Comparison of ENCODE assay signal across 29 mouse cellular contexts in the genomic region with DNA sequence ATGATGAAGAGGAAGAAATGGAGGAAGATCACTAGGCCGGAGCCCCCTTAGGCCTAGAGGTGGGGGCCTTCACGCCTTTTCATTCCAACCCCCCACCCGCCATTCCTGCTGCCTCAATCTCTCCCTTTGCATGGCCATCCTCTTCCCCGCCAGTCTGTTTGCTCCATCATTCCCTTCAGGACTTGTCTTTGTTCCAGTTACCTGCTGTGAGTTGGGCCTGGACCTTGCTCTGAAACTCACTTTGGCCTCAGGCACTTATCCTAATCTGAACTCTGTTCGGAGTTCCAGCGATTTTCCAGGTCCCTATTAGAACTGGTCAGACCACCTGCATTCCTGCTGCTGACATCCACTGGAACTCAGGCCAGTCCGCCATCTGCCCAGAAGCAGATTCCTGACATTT. TPM values are rescaled to one million over a fixed set of nuclear protein-coding genes. Genes with fewer than 3 reads are reported as not detected.
DNase-seq lines count a peak whose midpoint lies in the region; ATAC-seq lines count a peak whose summit lies in the region.
"Had no signal": no experiment of that assay in that cellular context is flagged by ENCODE, and none has a peak within 500 bp of the region (broad histone marks: within the 10 kb centered on the region; RNA-seq: fewer than 3 reads in every experiment).

No protein-coding gene starts in this region.

- no peaks in the 10 kb centered on the region for H3K4me1 ChIP-seq in neural tube, embryonic 15.5 days
- H3K4me1 ChIP-seq: heart, embryonic 10.5 days; heart, embryonic 15.5 days; limb, embryonic 10.5 days; limb, embryonic 15.5 days; liver, embryonic 13.5 days; midbrain, embryonic 13.5 days had no signal

- WGBS in neural tube, embryonic 15.5 days, result 92% methylated on average over 6 of the region's 7 CpGs

- no peak overlapping the region for H3K9ac ChIP-seq in neural tube, embryonic 15.5 days (replicated peaks)
- H3K9ac ChIP-seq: forebrain, postnatal 0 days; heart, embryonic 15.5 days; limb, embryonic 15.5 days; liver, embryonic 13.5 days had no signal

- ATAC-seq in neural tube, embryonic 15.5 days (ENCODE audit: low FRiP score), result no peak
- ATAC-seq: activated CD4-positive, CD25-positive, alpha-beta regulatory T cell, adult 4 months; CD4-positive, CD25-positive, alpha-beta regulatory T cell, adult 4 months; forebrain, postnatal 0 days had no signal

- DNase-seq in neural tube, embryonic 10.5 days (ENCODE audit: extremely low spot score, low spot score), result no peak
- DNase-seq in cerebellum, adult 11 months, result peak; percentile 36
- DNase-seq in cerebellum, adult 9-10 months, result peak; percentile 56
- peak; percentile 28 to 36 for DNase-seq in cerebellum, postnatal 36 days
- no peak for DNase-seq in gastrocnemius, postnatal 36 days
- DNase-seq in adrenal gland, adult 2 months, result no peak
- DNase-seq: adrenal gland, adult 8-10 months; gastrocnemius, postnatal 10 days; kidney, adult 8-10 months; kidney, postnatal 4 days; layer of hippocampus, adult 9-11 months; liver, embryonic 13.5 days; lung, adult 18-20 months; lung, postnatal 10 days; thymus, postnatal 25 days had no signal

- H3K36me3 ChIP-seq in neural tube, embryonic 15.5 days, result no peaks in the 10 kb centered on the region
- H3K36me3 ChIP-seq: heart, embryonic 10.5 days; heart, embryonic 15.5 days; limb, embryonic 10.5 days; limb, embryonic 15.5 days; liver, embryonic 13.5 days; midbrain, embryonic 13.5 days had no signal

- H3K27ac ChIP-seq in neural tube, embryonic 15.5 days (replicated peaks), result no peak overlapping the region
- H3K27ac ChIP-seq: heart, embryonic 10.5 days; heart, embryonic 15.5 days; kidney, postnatal 0 days; limb, embryonic 10.5 days; limb, embryonic 15.5 days; liver, embryonic 13.5 days; macrophage; midbrain, embryonic 13.5 days had no signal

- no peaks in the 10 kb centered on the region for H3K27me3 ChIP-seq in neural tube, embryonic 15.5 days (replicated peaks)
- H3K27me3 ChIP-seq: heart, embryonic 15.5 days; limb, embryonic 15.5 days; liver, embryonic 13.5 days; midbrain, embryonic 13.5 days had no signal

- H3K4me3 ChIP-seq in neural tube, embryonic 15.5 days (replicated peaks), result no peak overlapping the region
- H3K4me3 ChIP-seq: erythroblast, embryonic 14.5 days; liver, embryonic 13.5 days had no signal

- H3K4me2 ChIP-seq in neural tube, embryonic 15.5 days, result peak overlapping the region; percentile 62; the same call in 1 of the 2 replicates

- intact Hi-C loops in gastrocnemius, postnatal 36 days (cut with DNase I), result no loop called here

- no peaks in the 10 kb centered on the region for H3K9me3 ChIP-seq in neural tube, embryonic 15.5 days (replicated peaks)
- H3K9me3 ChIP-seq: heart, embryonic 10.5 days; heart, embryonic 15.5 days; limb, embryonic 10.5 days; limb, embryonic 15.5 days; liver, embryonic 13.5 days; midbrain, embryonic 13.5 days had no signal

RNA-seq across cellular contexts. Expression of a gene that starts 0.8 kb away (rescaled TPM):
- 9.1 and 12.5 TPM in 2 replicates for polyA plus RNA-seq in neural tube, embryonic 15.5 days (2015; fragmentation: Nextera tagmentation; extraction: Ambion mirVana)
- total RNA-seq in gastrocnemius, postnatal 36 days (2021), result not detected
- 1 to 10 TPM in 1 of 2 experiments, under 1 TPM in 1; 0.46 to 2.9 TPM for total RNA-seq in adrenal gland, adult 2 months (2021)
- polyA plus RNA-seq in adrenal gland, adult 2 months (2012; rRNA removed), result 0.49 and 1.3 TPM in 2 replicates
- total RNA-seq: gastrocnemius, postnatal 10 days; granulocyte monocyte progenitor cell, adult 5-6 weeks; megakaryocyte-erythroid progenitor cell, adult 5-6 weeks had no signal
- polyA plus RNA-seq: activated CD4-positive, CD25-positive, alpha-beta regulatory T cell, adult 4 months; CD4-positive, CD25-positive, alpha-beta regulatory T cell, adult 4 months; erythroblast, embryonic 14.5 days; heart, embryonic 15.5 days; macrophage had no signal

Comparison
In these comparisons a context has a peak if more than half of its experiments do, and no peak if none do; other contexts are left out.
1. DNase-seq: peak in cerebellum, adult 11 months (single experiment), cerebellum, adult 9-10 months (single experiment) and cerebellum, postnatal 36 days (2 of 2); none in neural tube, embryonic 10.5 days (single experiment), gastrocnemius, postnatal 36 days (0 of 2) and adrenal gland, adult 2 months (single experiment).